ENCODE assay signal across 11 mouse cellular contexts in genomic region chr16:94399141-94399540, GRCm38 (mm10).
"Had no signal": no experiment of that assay in that cellular context is flagged by ENCODE, and none has a peak within 500 bp of the region (broad histone marks: within the 10 kb centered on the region; RNA-seq: fewer than 3 reads in every experiment).

No protein-coding gene starts in this region.

- H3K27me3 ChIP-seq: limb, embryonic 13.5 days; liver, embryonic 15.5 days; midbrain, embryonic 13.5 days had no signal

- H3K27ac ChIP-seq: layer of hippocampus, adult 2 months; limb, embryonic 13.5 days; liver, embryonic 15.5 days; midbrain, embryonic 13.5 days had no signal

- H3K9me3 ChIP-seq: limb, embryonic 13.5 days; liver, embryonic 15.5 days; midbrain, embryonic 13.5 days had no signal

- DNase-seq: kidney, postnatal 4 days; lung, adult 2 months; lung, postnatal 36 days; right cerebral cortex, postnatal 14 days; thymus, postnatal 36 days had no signal

- H3K4me3 ChIP-seq: layer of hippocampus, adult 2 months; limb, embryonic 13.5 days; liver, embryonic 15.5 days; midbrain, embryonic 13.5 days had no signal

- H3K9ac ChIP-seq: limb, embryonic 13.5 days; liver, embryonic 15.5 days; midbrain, embryonic 13.5 days had no signal

- H3K4me2 ChIP-seq: limb, embryonic 13.5 days; liver, embryonic 11.5 days; liver, embryonic 15.5 days; midbrain, embryonic 13.5 days had no signal

- ATAC-seq: lung, postnatal 0 days; midbrain, embryonic 13.5 days had no signal
